Comparison of ENCODE assay signal across 8 mouse cellular contexts in genomic region chr5:122129068-122129655, GRCm38 (mm10). TPM values are rescaled to one million over a fixed set of nuclear protein-coding genes. Genes with fewer than 3 reads are reported as not detected.
A peak's percentile ranks its signal among the peaks of the same experiment; 100 is the strongest.
DNase-seq lines count a peak whose midpoint lies in the region; ATAC-seq and TF ChIP-seq lines count a peak whose summit lies in the region.

No protein-coding gene starts in this region.

- no peaks in the 10 kb centered on the region for H3K9me3 ChIP-seq in limb, embryonic 12.5 days
- no peaks in the 10 kb centered on the region for H3K9me3 ChIP-seq in neural tube, embryonic 14.5 days (ENCODE audit: control insufficient read depth, low read length)

- 31% methylated on average over 16 of the region's 16 CpGs for WGBS in heart, adult 2 months
- WGBS in limb, embryonic 12.5 days: 34% methylated on average over 16 of the region's 16 CpGs
- 30% methylated on average over 16 of the region's 16 CpGs for WGBS in neural tube, embryonic 14.5 days

- ATAC-seq in limb, embryonic 12.5 days (ENCODE audit: insufficient number of reproducible peaks, insufficient read depth, low FRiP score, low TSS enrichment, low read depth): no peak
- ATAC-seq in neural tube, embryonic 14.5 days (ENCODE audit: low read depth): peak; percentile 38; the same call in 1 of the 2 replicates

- no peaks in the 10 kb centered on the region for H3K79me2 ChIP-seq in heart, adult 2 months (replicated peaks; ENCODE audit: control insufficient read depth, insufficient read depth, low read length)

- H3K4me2 ChIP-seq in limb, embryonic 12.5 days: peak overlapping the region; percentile 36
- H3K4me2 ChIP-seq in neural tube, embryonic 14.5 days (ENCODE audit: low read depth, low read length): no peak overlapping the region

- H3K4me1 ChIP-seq in cortical plate, adult 2 months (ENCODE audit: control insufficient read depth, insufficient read depth, low read length): 0 out of 2 replicates have a peak, but pooled peaks cover 2% of the 10 kb centered on the region
- peaks cover 6% of the 10 kb centered on the region for H3K4me1 ChIP-seq in heart, adult 2 months (ENCODE audit: control insufficient read depth, insufficient read depth, low read length)
- peaks cover 16% of the 10 kb centered on the region for H3K4me1 ChIP-seq in limb, embryonic 12.5 days (replicated peaks)
- H3K4me1 ChIP-seq in neural tube, embryonic 14.5 days (ENCODE audit: control insufficient read depth, insufficient read depth, low read length): peaks cover 4% of the 10 kb centered on the region; the same call in 1 of the 2 replicates

- intact Hi-C loops in heart, adult 2 months (cut with DNase I): loop anchor here (1.0 to 2.0 kb wide), 2 partner anchors 14 to 47 kb away; no protein-coding TSS in a partner anchor

- peak; percentile 40; the same call in 1 of the 2 replicates for TF ChIP-seq CTCF in cortical plate, adult 2 months (IDR thresholded peaks at IDR 0.05; ENCODE audit: extremely low read depth, insufficient read depth, low read length)
- peak; percentile 89 for TF ChIP-seq CTCF in heart, adult 2 months (IDR thresholded peaks at IDR 0.05)

- H3K27me3 ChIP-seq in heart, adult 2 months (ENCODE audit: control insufficient read depth, insufficient read depth, low read length): no peaks in the 10 kb centered on the region
- peaks cover 12% of the 10 kb centered on the region for H3K27me3 ChIP-seq in limb, embryonic 12.5 days
- H3K27me3 ChIP-seq in neural tube, embryonic 14.5 days (ENCODE audit: control insufficient read depth, insufficient read depth, low read length): 0 out of 2 replicates have a peak, but pooled peaks cover 2% of the 10 kb centered on the region

- no peak for TF ChIP-seq EP300 in heart, adult 2 months (IDR thresholded peaks at IDR 0.05; ENCODE audit: insufficient read depth, low read depth, low read length)

- no peak overlapping the region for H3K27ac ChIP-seq in cortical plate, adult 2 months (ENCODE audit: insufficient read depth, low read length)
- H3K27ac ChIP-seq in heart, adult 2 months: no peak overlapping the region
- no peak overlapping the region for H3K27ac ChIP-seq in limb, embryonic 12.5 days
- H3K27ac ChIP-seq in neural tube, embryonic 14.5 days (ENCODE audit: low read depth, low read length): no peak overlapping the region

- no peaks in the 10 kb centered on the region for H3K36me3 ChIP-seq in heart, adult 2 months (ENCODE audit: control insufficient read depth, insufficient read depth, low read length)
- H3K36me3 ChIP-seq in limb, embryonic 12.5 days: no peaks in the 10 kb centered on the region
- H3K36me3 ChIP-seq in neural tube, embryonic 14.5 days (ENCODE audit: control insufficient read depth, insufficient read depth, low read length): no peaks in the 10 kb centered on the region

- no peak overlapping the region for H3K9ac ChIP-seq in heart, adult 2 months (ENCODE audit: low read depth, low read length)
- 0 out of 2 replicates have a peak overlapping the region, but pooled peaks have one; percentile 31 for H3K9ac ChIP-seq in limb, embryonic 12.5 days (replicated peaks)
- H3K9ac ChIP-seq in neural tube, embryonic 14.5 days (replicated peaks; ENCODE audit: low read depth, low read length): no peak overlapping the region

- DNase-seq in urinary bladder, postnatal 25 days (ENCODE audit: low spot score): peak; percentile 69
- no peak for DNase-seq in urinary bladder, postnatal 10 days (ENCODE audit: low spot score)
- DNase-seq in heart, adult 2 months: peak; percentile 52 to 55
- peak; percentile 54 to 77 for DNase-seq in kidney, adult 8-10 months
- DNase-seq in thymus, postnatal 36 days: peak; percentile 40 to 55

- TF ChIP-seq POLR2A in cortical plate, adult 2 months (IDR thresholded peaks at IDR 0.05; ENCODE audit: extremely low read depth, insufficient read depth, low read length): no peak
- TF ChIP-seq POLR2A in heart, adult 2 months (IDR thresholded peaks at IDR 0.05; ENCODE audit: insufficient read depth, low read depth, low read length): no peak

- no peak overlapping the region for H3K4me3 ChIP-seq in cortical plate, adult 2 months (ENCODE audit: insufficient read depth, low read length)
- no peak overlapping the region for H3K4me3 ChIP-seq in heart, adult 2 months
- no peak overlapping the region for H3K4me3 ChIP-seq in limb, embryonic 12.5 days (replicated peaks)
- no peak overlapping the region for H3K4me3 ChIP-seq in neural tube, embryonic 14.5 days (ENCODE audit: low read depth, low read length)

RNA-seq across cellular contexts. Expression of gene Ccdc63, which starts 11.5 kb away (rescaled TPM):
- 0.17 and 0.44 TPM in 2 replicates for polyA plus RNA-seq in cortical plate, adult 2 months (2012; rRNA removed)
- under 1 TPM in 1 of 2 experiments, not detected in 1; 0.16 TPM for total RNA-seq in heart, adult 2 months (2021)
- 0.08 and 0.12 TPM in 2 replicates for polyA plus RNA-seq in heart, adult 2 months (2012; rRNA removed)
- polyA plus RNA-seq in limb, embryonic 12.5 days (2016; fragmentation: Nextera tagmentation; extraction: Ambion mirVana): 0.20 TPM in 1 of 2 replicates, not detected in the other
- polyA plus RNA-seq in neural tube, embryonic 14.5 days (2014; fragmentation: Nextera tagmentation; extraction: Ambion mirVana): 0.13 TPM in 1 of 2 replicates, not detected in the other

RNA-seq across cellular contexts. Expression of gene Myl2, which starts 28.4 kb away (rescaled TPM):
- polyA plus RNA-seq in cortical plate, adult 2 months (2012; rRNA removed): 2.3 and 2.4 TPM in 2 replicates
- total RNA-seq in heart, adult 2 months (2021): over 10,000 TPM; 18,797 to 22,206 TPM
- 7,725 and 11,177 TPM in 2 replicates for polyA plus RNA-seq in heart, adult 2 months (2012; rRNA removed)
- polyA plus RNA-seq in limb, embryonic 12.5 days (2016; fragmentation: Nextera tagmentation; extraction: Ambion mirVana): 1.8 TPM in 1 of 2 replicates, not detected in the other
- polyA plus RNA-seq in neural tube, embryonic 14.5 days (2014; fragmentation: Nextera tagmentation; extraction: Ambion mirVana): 0.86 TPM in 1 of 2 replicates, not detected in the other

RNA-seq across cellular contexts. Expression of gene Ppp1cc, which starts 28.9 kb away (rescaled TPM):
- 186 and 195 TPM in 2 replicates for polyA plus RNA-seq in cortical plate, adult 2 months (2012; rRNA removed)
- total RNA-seq in heart, adult 2 months (2021): 100 to 1,000 TPM; 101 to 127 TPM
- 59.7 and 87.8 TPM in 2 replicates for polyA plus RNA-seq in heart, adult 2 months (2012; rRNA removed)
- 300 and 320 TPM in 2 replicates for polyA plus RNA-seq in limb, embryonic 12.5 days (2016; fragmentation: Nextera tagmentation; extraction: Ambion mirVana)
- 198 and 202 TPM in 2 replicates for polyA plus RNA-seq in neural tube, embryonic 14.5 days (2014; fragmentation: Nextera tagmentation; extraction: Ambion mirVana)

Comparison
In these comparisons a context has a peak if more than half of its experiments do, and no peak if none do; other contexts are left out.
1. RNA of gene Myl2, which starts 28.4 kb away (polyA plus RNA-seq): 7,725 to 11,177 TPM in heart, adult 2 months; 2.3 to 2.4 TPM in cortical plate, adult 2 months, 1.8 TPM in limb, embryonic 12.5 days and 0.86 TPM in neural tube, embryonic 14.5 days; every median in the first group is over 1,000 times any median in the second.